Mouse (Mus musculus) bone marrow, adult 2 months (tissue): Measurements from ENCODE around the gene Wnt1. TPM values are rescaled to one million over a fixed set of nuclear protein-coding genes. Genes with fewer than 3 reads are reported as not detected.

Experiments used
- H3K27ac ChIP-seq: fragments of 200-500 bp; 2 replicates; pipeline ENCODE4 v1.5.1; 2012; ENCODE audit warnings: low read depth, mild to moderate bottlenecking, control low read depth, inconsistent platforms, low read length; ENCODE audit not compliant: control insufficient read depth, poor library complexity, insufficient read depth
- H3K4me1 ChIP-seq: fragments of 200-500 bp; 2 replicates; pipeline ENCODE4 v1.6.1; 2011; ENCODE audit warnings: low read length; ENCODE audit not compliant: control insufficient read depth, insufficient read depth
- H3K4me3 ChIP-seq: fragments of 200-500 bp; replicated peaks from 2 replicates; pipeline ENCODE3; 2011; ENCODE audit warnings: mild to moderate bottlenecking, low read depth, low read length, control low read depth; ENCODE audit not compliant: control insufficient read depth
- CTCF ChIP-seq: fragments of 200-500 bp; IDR thresholded peaks from 2 replicates; pipeline ENCODE4 v1.5.1; 2011; ENCODE audit warnings: low read length, control low read depth; ENCODE audit not compliant: control insufficient read depth, insufficient read depth
- POLR2A ChIP-seq: fragments of 200-500 bp; IDR thresholded peaks from 2 replicates; pipeline ENCODE4 v1.6.1; 2011; ENCODE audit warnings: low read depth, mild to moderate bottlenecking, control low read depth, low read length, borderline replicate concordance; ENCODE audit not compliant: control insufficient read depth
- WGBS: fragments of 180-500 bp; shearing (Covaris S2); methylation state at CpG from one replicate; pipeline ENCODE4 v1.1.7; 2018; 5-methylcytosine and 5-hydroxymethylcytosine counted together
- polyA plus RNA-seq: library from polyadenylated mRNA; stranded (reverse); fragments of >200 nt; gene quantifications from 2 replicates; pipeline ENCODE4 v1.2.4, GENCODE M21; 2011; ENCODE audit warnings: low replicate concordance; ENCODE audit not compliant: missing spikeins, insufficient read depth, insufficient read length

The Wnt1 gene
- polyA plus RNA-seq, 1 experiment: not detected

DNA sequence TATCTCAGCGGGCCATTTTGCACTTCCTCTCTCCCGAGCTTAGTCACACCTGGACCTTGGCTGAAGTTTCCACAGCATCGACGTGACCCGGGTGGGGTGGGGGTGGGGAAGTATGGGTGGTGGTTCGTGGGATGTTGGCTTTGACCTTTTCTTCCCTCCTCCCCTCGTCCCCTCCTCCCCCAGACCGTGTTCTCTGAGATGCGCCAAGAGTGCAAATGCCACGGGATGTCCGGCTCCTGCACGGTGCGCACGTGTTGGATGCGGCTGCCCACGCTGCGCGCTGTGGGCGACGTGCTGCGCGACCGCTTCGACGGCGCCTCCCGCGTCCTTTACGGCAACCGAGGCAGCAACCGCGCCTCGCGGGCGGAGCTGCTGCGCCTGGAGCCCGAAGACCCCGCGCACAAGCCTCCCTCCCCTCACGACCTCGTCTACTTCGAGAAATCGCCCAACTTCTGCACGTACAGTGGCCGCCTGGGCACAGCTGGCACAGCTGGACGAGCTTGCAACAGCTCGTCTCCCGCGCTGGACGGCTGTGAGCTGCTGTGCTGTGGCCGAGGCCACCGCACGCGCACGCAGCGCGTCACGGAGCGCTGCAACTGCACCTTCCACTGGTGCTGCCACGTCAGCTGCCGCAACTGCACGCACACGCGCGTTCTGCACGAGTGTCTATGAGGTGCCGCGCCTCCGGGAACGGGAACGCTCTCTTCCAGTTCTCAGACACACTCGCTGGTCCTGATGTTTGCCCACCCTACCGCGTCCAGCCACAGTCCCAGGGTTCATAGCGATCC lies 2.8 kb downstream of the Wnt1 start:
- no peak overlapping the region for H3K4me3 ChIP-seq
- 3% methylated on average over 75 of the region's 75 CpGs for WGBS
- H3K27ac ChIP-seq: no peak overlapping the region
- TF ChIP-seq CTCF: no peak
- TF ChIP-seq POLR2A: no peak
- H3K4me1 ChIP-seq: no peaks in the 10 kb centered on the region; the same call in 1 of the 2 replicates

DNA sequence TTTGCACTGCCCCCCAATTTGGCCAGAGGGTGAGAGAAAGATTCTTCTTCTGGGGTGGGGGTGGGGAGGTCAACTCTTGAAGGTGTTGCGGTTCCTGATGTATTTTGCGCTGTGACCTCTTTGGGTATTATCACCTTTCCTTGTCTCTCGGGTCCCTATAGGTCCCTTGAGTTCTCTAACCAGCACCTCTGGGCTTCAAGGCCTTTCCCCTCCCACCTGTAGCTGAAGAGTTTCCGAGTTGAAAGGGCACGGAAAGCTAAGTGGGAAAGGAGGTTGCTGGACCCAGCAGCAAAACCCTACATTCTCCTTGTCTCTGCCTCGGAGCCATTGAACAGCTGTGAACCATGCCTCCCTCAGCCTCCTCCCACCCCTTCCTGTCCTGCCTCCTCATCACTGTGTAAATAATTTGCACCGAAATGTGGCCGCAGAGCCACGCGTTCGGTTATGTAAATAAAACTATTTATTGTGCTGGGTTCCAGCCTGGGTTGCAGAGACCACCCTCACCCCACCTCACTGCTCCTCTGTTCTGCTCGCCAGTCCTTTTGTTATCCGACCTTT lies 3.6 kb downstream of the Wnt1 start:
- TF ChIP-seq POLR2A: no peak
- no peak for TF ChIP-seq CTCF
- Histone ChIP-seq H3K4me1 (no peaks in the 10 kb centered on the region; the same call in 1 of the 2 replicates), H3K4me3 (no peak overlapping the region), H3K27ac (no peak overlapping the region)
- WGBS: 3% methylated on average over 13 of the region's 13 CpGs

DNA sequence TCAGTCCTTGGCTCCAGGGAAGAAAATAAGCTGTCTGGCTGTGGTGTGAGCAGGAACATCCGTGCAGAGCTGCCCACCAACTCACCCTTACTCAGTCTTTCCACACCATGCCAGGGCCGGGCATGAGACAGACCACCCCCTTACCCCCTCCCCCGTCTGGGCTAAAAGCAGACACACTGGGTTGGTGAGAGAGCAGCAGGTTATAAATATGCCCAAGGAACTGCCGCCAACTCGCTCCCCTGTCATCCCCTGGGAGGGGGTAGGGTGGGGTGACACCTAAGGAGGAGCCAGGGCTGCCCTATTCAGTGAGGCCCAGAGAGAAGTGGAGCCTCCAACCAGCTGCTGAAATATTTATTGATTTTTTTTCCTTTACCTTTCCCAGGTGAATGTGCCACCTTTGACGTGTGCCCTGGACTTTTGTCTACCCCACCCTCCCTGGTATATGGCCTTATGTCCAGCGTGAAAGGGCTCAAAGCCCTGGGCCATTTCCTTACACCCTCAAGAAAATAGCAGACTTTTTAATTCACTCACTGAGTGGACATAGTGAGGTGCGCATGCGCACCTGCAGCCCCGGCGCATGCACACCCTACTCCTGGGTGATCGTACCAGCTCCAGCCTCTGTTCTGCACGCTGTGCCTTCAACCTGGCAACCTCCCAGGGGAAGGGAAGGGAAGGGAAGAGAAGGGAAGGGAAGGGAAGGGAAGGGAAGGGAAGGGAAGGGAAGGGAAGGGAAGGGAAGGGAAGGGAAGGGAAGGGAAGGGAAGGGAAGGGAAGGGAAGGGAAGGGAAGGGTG lies 7.3 kb downstream of the Wnt1 start:
- H3K4me3 ChIP-seq: no peak overlapping the region
- no peak overlapping the region for H3K27ac ChIP-seq
- H3K4me1 ChIP-seq: no peaks in the 10 kb centered on the region; the same call in 1 of the 2 replicates
- WGBS: 9% methylated on average over 13 of the region's 13 CpGs
- TF ChIP-seq POLR2A: no peak
- no peak for TF ChIP-seq CTCF

DNA sequence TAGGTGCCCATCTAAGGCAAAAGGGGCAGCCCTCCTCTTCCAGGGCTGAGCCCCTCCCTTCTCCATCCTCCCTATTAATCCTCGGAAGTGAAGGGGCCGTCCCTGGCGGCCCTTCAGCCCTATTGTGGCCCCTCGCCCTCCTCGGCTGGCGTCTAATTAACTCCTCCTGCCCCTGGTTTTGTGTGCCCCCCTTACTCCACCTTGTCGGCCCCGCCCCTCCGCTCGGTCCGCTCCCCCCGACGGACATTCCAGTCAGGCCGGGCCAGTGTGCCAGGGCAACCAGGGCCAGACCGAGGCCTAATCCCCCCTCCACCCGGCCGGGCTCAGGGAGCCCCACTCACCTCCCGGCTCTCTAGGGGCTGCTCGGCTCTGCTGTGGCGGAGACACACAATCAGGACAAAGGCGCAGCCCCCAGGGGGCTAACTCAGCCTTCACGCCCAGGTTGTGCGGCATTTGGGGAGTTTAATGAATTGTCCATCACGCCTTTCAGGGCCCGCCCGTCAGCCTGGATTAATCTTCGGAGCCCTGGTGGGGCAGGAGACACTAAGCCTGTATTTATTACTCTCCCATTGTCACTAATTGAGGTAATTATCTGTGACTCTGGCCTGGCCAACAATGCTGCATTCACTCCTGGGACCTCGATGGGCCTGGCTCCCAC lies 8.3 kb downstream of the Wnt1 start:
- TF ChIP-seq POLR2A (no peak), CTCF (no peak)
- Histone ChIP-seq H3K4me3 (no peak overlapping the region), H3K4me1 (no peaks in the 10 kb centered on the region), H3K27ac (no peak overlapping the region)
- 32% methylated on average over 28 of the region's 28 CpGs for WGBS

DNA sequence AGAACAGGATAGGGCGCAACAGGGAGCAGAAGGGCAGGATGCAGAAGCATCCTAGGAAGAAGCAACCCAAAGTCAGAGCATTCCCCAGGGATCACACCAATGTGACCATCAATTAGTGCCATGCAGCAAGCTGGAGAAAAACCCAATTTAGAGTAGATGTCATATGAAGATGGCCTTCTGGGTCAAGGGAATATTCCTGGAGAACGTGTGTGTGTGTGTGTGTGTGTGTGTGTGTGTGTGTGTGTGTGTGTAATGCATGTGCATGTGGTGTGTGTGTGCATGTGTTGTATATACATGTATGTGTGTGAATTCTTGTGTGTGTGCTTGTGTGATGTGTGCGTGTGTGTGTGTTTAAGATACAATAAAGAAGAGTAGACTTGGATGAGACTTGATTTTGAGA lies 9.2 kb downstream of the Wnt1 start:
- no peak overlapping the region for H3K27ac ChIP-seq
- H3K4me1 ChIP-seq: no peaks in the 10 kb centered on the region
- WGBS: 54% methylated on average over 3 of the region's 3 CpGs
- TF ChIP-seq CTCF (no peak), POLR2A (no peak)
- no peak overlapping the region for H3K4me3 ChIP-seq

DNA sequence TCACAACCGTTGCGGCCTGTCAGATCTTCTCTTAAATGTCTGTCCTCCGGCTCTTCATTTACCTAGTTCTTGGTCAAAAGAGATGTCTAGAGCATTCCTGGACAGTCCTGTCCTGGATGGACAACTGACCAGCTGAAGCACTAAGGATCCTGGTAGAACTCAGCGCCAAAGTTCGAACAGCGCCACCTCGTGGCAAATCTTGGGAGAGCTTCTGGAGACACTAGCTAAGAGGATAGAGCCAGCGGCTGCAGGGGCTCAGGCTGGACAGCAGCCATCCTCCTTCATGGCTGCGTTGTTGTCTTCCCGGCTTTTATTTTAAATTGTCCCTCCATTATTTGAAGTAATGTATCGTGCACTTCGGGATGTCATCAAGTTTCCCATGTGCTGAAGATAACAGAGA lies 9.7 kb downstream of the Wnt1 start:
- H3K27ac ChIP-seq: no peak overlapping the region
- TF ChIP-seq CTCF: peak; percentile 81
- TF ChIP-seq POLR2A: no peak
- H3K4me3 ChIP-seq: no peak overlapping the region
- no peaks in the 10 kb centered on the region for H3K4me1 ChIP-seq
- WGBS: 13% methylated on average over 12 of the region's 12 CpGs

DNA sequence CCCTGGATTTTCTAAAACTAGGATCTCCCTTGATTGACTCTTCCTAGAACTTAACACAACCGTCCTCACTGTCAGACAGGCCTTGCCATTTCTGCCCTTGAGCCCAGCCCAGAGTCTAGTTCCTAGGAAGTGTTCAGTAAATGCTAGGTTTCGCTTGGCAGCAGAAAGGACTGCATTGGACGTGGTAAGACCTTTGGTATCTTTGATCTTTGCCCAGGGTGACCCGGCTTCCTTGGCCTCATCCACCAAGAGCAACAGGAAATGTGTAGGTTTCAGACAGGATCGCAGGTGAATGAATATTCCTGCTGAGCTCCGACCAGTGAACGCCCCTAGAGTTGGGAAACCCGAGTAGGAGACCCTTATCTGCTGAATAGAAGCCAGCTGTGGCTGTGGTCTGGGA lies 13.3 kb downstream of the Wnt1 start:
- TF ChIP-seq POLR2A: no peak
- TF ChIP-seq CTCF: no peak
- Histone ChIP-seq H3K4me3 (no peak overlapping the region), H3K27ac (no peak overlapping the region), H3K4me1 (no peaks in the 10 kb centered on the region; the same call in 1 of the 2 replicates)
- WGBS: 21% methylated on average over 8 of the region's 8 CpGs

DNA sequence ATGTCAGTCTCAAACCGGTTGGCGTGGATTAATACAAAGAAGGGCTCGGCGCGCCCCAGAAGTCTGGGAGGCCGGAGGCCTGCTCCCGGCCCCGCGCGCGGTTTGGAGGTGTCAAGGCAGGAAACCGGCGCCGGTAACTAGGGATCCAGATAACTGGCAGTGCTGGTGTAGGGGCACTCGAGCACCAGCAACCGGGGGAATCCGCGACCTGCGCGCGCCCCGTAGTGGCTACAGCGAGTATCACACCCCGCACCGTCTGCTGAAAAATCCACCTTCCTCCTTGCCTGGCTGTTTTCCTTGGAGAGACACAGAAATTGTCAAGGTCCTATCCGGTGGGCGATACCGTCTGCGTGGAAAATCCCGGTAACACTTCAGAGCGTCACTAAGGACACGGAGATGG lies 14.4 kb downstream of the Wnt1 start:
- no peak overlapping the region for H3K27ac ChIP-seq
- H3K4me1 ChIP-seq: no peaks in the 10 kb centered on the region; the same call in 1 of the 2 replicates
- WGBS: under 1% methylated on average over 32 of the region's 32 CpGs
- H3K4me3 ChIP-seq: no peak overlapping the region
- TF ChIP-seq POLR2A (no peak), CTCF (peak; percentile 69)
